In genomic region chr17:85072383-85072782, GRCm38 (mm10) we compare ENCODE assay signal across 16 mouse cellular contexts. TPM values are rescaled to one million over a fixed set of nuclear protein-coding genes. Genes with fewer than 3 reads are reported as not detected.
DNase-seq lines count a peak whose midpoint lies in the region; ATAC-seq lines count a peak whose summit lies in the region.
"Had no signal": no experiment of that assay in that cellular context is flagged by ENCODE, and none has a peak within 500 bp of the region (broad histone marks: within the 10 kb centered on the region; RNA-seq: fewer than 3 reads in every experiment).

No protein-coding gene starts in this region.

- H3K4me2 ChIP-seq in midbrain, embryonic 13.5 days (replicated peaks), result peak overlapping the region; percentile 19
- no peak overlapping the region for H3K4me2 ChIP-seq in midbrain, embryonic 11.5 days
- peak overlapping the region; percentile 29 for H3K4me2 ChIP-seq in forebrain, embryonic 12.5 days
- no peak overlapping the region for H3K4me2 ChIP-seq in hindbrain, embryonic 13.5 days
- H3K4me2 ChIP-seq: limb, embryonic 15.5 days had no signal

- H3K9me3 ChIP-seq in midbrain, embryonic 13.5 days, result no peaks in the 10 kb centered on the region
- no peaks in the 10 kb centered on the region for H3K9me3 ChIP-seq in midbrain, embryonic 11.5 days (ENCODE audit: control insufficient read depth, low read length)
- no peaks in the 10 kb centered on the region for H3K9me3 ChIP-seq in forebrain, embryonic 12.5 days
- H3K9me3 ChIP-seq in hindbrain, embryonic 13.5 days, result no peaks in the 10 kb centered on the region
- H3K9me3 ChIP-seq: limb, embryonic 15.5 days had no signal

- peaks cover 70% of the 10 kb centered on the region for H3K36me3 ChIP-seq in midbrain, embryonic 13.5 days
- H3K36me3 ChIP-seq in midbrain, embryonic 11.5 days (ENCODE audit: control insufficient read depth, insufficient read depth, low read length), result no peaks in the 10 kb centered on the region; the same call in 1 of the 2 replicates
- peaks cover 59% of the 10 kb centered on the region for H3K36me3 ChIP-seq in forebrain, embryonic 12.5 days (replicated peaks)
- H3K36me3 ChIP-seq in hindbrain, embryonic 13.5 days, result peaks cover 76% of the 10 kb centered on the region

- peaks cover 14% of the 10 kb centered on the region for H3K4me1 ChIP-seq in midbrain, embryonic 13.5 days (replicated peaks)
- H3K4me1 ChIP-seq in midbrain, embryonic 11.5 days (ENCODE audit: control insufficient read depth, insufficient read depth, low read length), result peaks cover 5% of the 10 kb centered on the region; the same call in 1 of the 2 replicates
- peaks cover 16% of the 10 kb centered on the region for H3K4me1 ChIP-seq in forebrain, embryonic 12.5 days
- peaks cover 11% of the 10 kb centered on the region for H3K4me1 ChIP-seq in hindbrain, embryonic 13.5 days (replicated peaks)

- intact Hi-C loops in heart, postnatal 25 days (cut with DNase I), result no loop called here

- ATAC-seq in midbrain, embryonic 13.5 days, result peak; percentile 30; the same call in 1 of the 2 replicates
- ATAC-seq in midbrain, embryonic 11.5 days (ENCODE audit: low FRiP score), result no peak
- peak; percentile 57; the same call in 1 of the 2 replicates for ATAC-seq in forebrain, embryonic 12.5 days (ENCODE audit: low FRiP score)
- ATAC-seq in hindbrain, embryonic 13.5 days (ENCODE audit: low FRiP score), result no peak
- ATAC-seq: CD4-positive, CD25-positive, alpha-beta regulatory T cell, adult 4 months had no signal

- 0 out of 2 replicates have a peak overlapping the region, but pooled peaks have one; percentile 26 for H3K9ac ChIP-seq in midbrain, embryonic 13.5 days (replicated peaks)
- H3K9ac ChIP-seq in midbrain, embryonic 11.5 days (ENCODE audit: low read length), result no peak overlapping the region
- H3K9ac ChIP-seq in forebrain, embryonic 12.5 days, result 0 out of 2 replicates have a peak overlapping the region, but pooled peaks have one; percentile 17
- no peak overlapping the region for H3K9ac ChIP-seq in hindbrain, embryonic 13.5 days
- H3K9ac ChIP-seq: limb, embryonic 15.5 days had no signal

- 26% methylated on average over 11 of the region's 11 CpGs for WGBS in midbrain, embryonic 13.5 days
- WGBS in midbrain, embryonic 11.5 days, result 48% methylated on average over 11 of the region's 11 CpGs
- 13% methylated on average over 11 of the region's 11 CpGs for WGBS in forebrain, embryonic 12.5 days
- WGBS in hindbrain, embryonic 13.5 days, result 36% methylated on average over 11 of the region's 11 CpGs

- H3K4me3 ChIP-seq in midbrain, embryonic 13.5 days (replicated peaks), result no peak overlapping the region
- H3K4me3 ChIP-seq in midbrain, embryonic 11.5 days (ENCODE audit: low read depth, low read length), result no peak overlapping the region
- no peak overlapping the region for H3K4me3 ChIP-seq in forebrain, embryonic 12.5 days (replicated peaks)
- no peak overlapping the region for H3K4me3 ChIP-seq in hindbrain, embryonic 13.5 days
- H3K4me3 ChIP-seq: limb, embryonic 15.5 days had no signal

- DNase-seq in midbrain, embryonic 11.5 days (ENCODE audit: low spot score, missing footprints), result no peak
- DNase-seq in retina, postnatal 1 day, result peak; percentile 30
- DNase-seq in cerebellum, postnatal 10 days, result no peak
- no peak for DNase-seq in heart, postnatal 25 days (ENCODE audit: low spot score)
- DNase-seq: adrenal gland, postnatal 25 days; cerebellum, postnatal 25 days; heart, postnatal 36 days; kidney, adult 11 months; lung, adult 2 months; right cerebral cortex, postnatal 25 days; thymus, adult 18-20 months had no signal

- 0 out of 2 replicates have a peak overlapping the region, but pooled peaks have one; percentile 41 for H3K27ac ChIP-seq in midbrain, embryonic 13.5 days
- no peak overlapping the region for H3K27ac ChIP-seq in midbrain, embryonic 11.5 days (ENCODE audit: low read depth, low read length)
- H3K27ac ChIP-seq in forebrain, embryonic 12.5 days, result peak overlapping the region; percentile 59
- H3K27ac ChIP-seq in hindbrain, embryonic 13.5 days, result peak overlapping the region; percentile 41; the same call in 1 of the 2 replicates
- H3K27ac ChIP-seq: limb, embryonic 15.5 days had no signal

- H3K27me3 ChIP-seq in midbrain, embryonic 13.5 days, result no peaks in the 10 kb centered on the region
- no peaks in the 10 kb centered on the region for H3K27me3 ChIP-seq in midbrain, embryonic 11.5 days (ENCODE audit: control insufficient read depth, insufficient read depth, low read length)
- no peaks in the 10 kb centered on the region for H3K27me3 ChIP-seq in forebrain, embryonic 12.5 days
- no peaks in the 10 kb centered on the region for H3K27me3 ChIP-seq in hindbrain, embryonic 13.5 days
- H3K27me3 ChIP-seq: limb, embryonic 15.5 days had no signal

RNA-seq across cellular contexts. Expression of gene Prepl, which starts 17.7 kb away (rescaled TPM):
- 73.8 and 76.9 TPM in 2 replicates for polyA plus RNA-seq in midbrain, embryonic 13.5 days (2015; fragmentation: Nextera tagmentation; extraction: Ambion mirVana)
- polyA plus RNA-seq in midbrain, embryonic 11.5 days (2014; fragmentation: Nextera tagmentation; extraction: Ambion mirVana), result 60.0 and 61.7 TPM in 2 replicates
- 47.2 and 51.7 TPM in 2 replicates for polyA plus RNA-seq in forebrain, embryonic 12.5 days (2016; fragmentation: Nextera tagmentation; extraction: Ambion mirVana)
- 83.0 and 83.1 TPM in 2 replicates for polyA plus RNA-seq in hindbrain, embryonic 13.5 days (2015; fragmentation: Nextera tagmentation; extraction: Ambion mirVana)
- 100 to 1,000 TPM; 147 to 152 TPM for total RNA-seq in heart, postnatal 25 days (2021)

RNA-seq across cellular contexts. Expression of gene Camkmt, which starts 18.0 kb away (rescaled TPM):
- polyA plus RNA-seq in midbrain, embryonic 13.5 days (2015; fragmentation: Nextera tagmentation; extraction: Ambion mirVana), result 18.6 and 19.0 TPM in 2 replicates
- 14.9 and 17.0 TPM in 2 replicates for polyA plus RNA-seq in midbrain, embryonic 11.5 days (2014; fragmentation: Nextera tagmentation; extraction: Ambion mirVana)
- polyA plus RNA-seq in forebrain, embryonic 12.5 days (2016; fragmentation: Nextera tagmentation; extraction: Ambion mirVana), result 13.7 and 16.0 TPM in 2 replicates
- 18.3 and 18.7 TPM in 2 replicates for polyA plus RNA-seq in hindbrain, embryonic 13.5 days (2015; fragmentation: Nextera tagmentation; extraction: Ambion mirVana)
- total RNA-seq in heart, postnatal 25 days (2021), result 1 to 10 TPM; 2.2 to 2.5 TPM

RNA-seq across cellular contexts. Expression of gene Slc3a1, which starts 44.2 kb away (rescaled TPM):
- polyA plus RNA-seq in midbrain, embryonic 13.5 days (2015; fragmentation: Nextera tagmentation; extraction: Ambion mirVana), result 0.66 TPM in 1 of 2 replicates, not detected in the other
- 0.17 and 0.34 TPM in 2 replicates for polyA plus RNA-seq in midbrain, embryonic 11.5 days (2014; fragmentation: Nextera tagmentation; extraction: Ambion mirVana)
- polyA plus RNA-seq in forebrain, embryonic 12.5 days (2016; fragmentation: Nextera tagmentation; extraction: Ambion mirVana), result 0.28 and 0.31 TPM in 2 replicates
- polyA plus RNA-seq in hindbrain, embryonic 13.5 days (2015; fragmentation: Nextera tagmentation; extraction: Ambion mirVana), result 0.32 and 0.47 TPM in 2 replicates
- not detected for total RNA-seq in heart, postnatal 25 days (2021)

Comparison
In these comparisons a context has a peak if more than half of its experiments do, and no peak if none do; other contexts are left out.
1. ATAC-seq: peak in midbrain, embryonic 13.5 days (single experiment) and forebrain, embryonic 12.5 days (single experiment); none in midbrain, embryonic 11.5 days (single experiment) and hindbrain, embryonic 13.5 days (single experiment).
2. H3K4me2 ChIP-seq: peak in midbrain, embryonic 13.5 days (single experiment) and forebrain, embryonic 12.5 days (single experiment); none in midbrain, embryonic 11.5 days (single experiment) and hindbrain, embryonic 13.5 days (single experiment).
3. H3K9ac ChIP-seq: peak in midbrain, embryonic 13.5 days (single experiment) and forebrain, embryonic 12.5 days (single experiment); none in midbrain, embryonic 11.5 days (single experiment) and hindbrain, embryonic 13.5 days (single experiment).